Mouse (Mus musculus) urinary bladder, adult 2 months (tissue): Measurements from ENCODE around the gene Tenm4. TPM values are rescaled to one million over a fixed set of nuclear protein-coding genes. Genes with fewer than 3 reads are reported as not detected.

ENCODE experiments used
- DNase-seq: peaks from one replicate; pipeline ENCODE4 v3.0.0; 2022; ENCODE audit warnings: low spot score
- polyA plus RNA-seq: library from polyadenylated mRNA; depleted of rRNA; stranded (reverse); fragments of >200 nt; gene quantifications from 2 replicates; pipeline ENCODE4 v1.2.3, GENCODE M21; 2012

Gene Tenm4
- polyA plus RNA-seq, 1 experiment = 0.65 TPM

GRCm38 (mm10) chr7:96340826-96341225 is 169.8 kb downstream of the Tenm4 start:
- DNase-seq = no peak

- no peak for DNase-seq
These were observed 170.4 kb downstream of the Tenm4 start for GRCm38 (mm10) chr7:96341479-96341878.

GRCm38 (mm10) chr7:96342996-96343395 is 171.9 kb downstream of the Tenm4 start:
- DNase-seq = no peak

GRCm38 (mm10) chr7:96343667-96344066 is 172.6 kb downstream of the Tenm4 start:
- DNase-seq = no peak

- no peak for DNase-seq
These were observed 181.6 kb downstream of the Tenm4 start for GRCm38 (mm10) chr7:96352671-96353070.

- no peak for DNase-seq
These were observed 185.3 kb downstream of the Tenm4 start for GRCm38 (mm10) chr7:96356285-96356811.

- DNase-seq = no peak
These were observed 186.5 kb downstream of the Tenm4 start for GRCm38 (mm10) chr7:96357550-96357949.

GRCm38 (mm10) chr7:96363311-96363710 is 192.3 kb downstream of the Tenm4 start:
- DNase-seq = no peak

- no peak for DNase-seq
These were observed 198.9 kb downstream of the Tenm4 start for GRCm38 (mm10) chr7:96369947-96370346.

GRCm38 (mm10) chr7:96374004-96374663 is 203.1 kb downstream of the Tenm4 start:
- no peak for DNase-seq

- no peak for DNase-seq
These were observed 204.5 kb downstream of the Tenm4 start for GRCm38 (mm10) chr7:96375507-96375906.

GRCm38 (mm10) chr7:96383686-96384528 is 212.9 kb downstream of the Tenm4 start:
- DNase-seq = no peak

GRCm38 (mm10) chr7:96384726-96385500 is 213.9 kb downstream of the Tenm4 start:
- DNase-seq = no peak

- no peak for DNase-seq
These were observed 214.8 kb downstream of the Tenm4 start for GRCm38 (mm10) chr7:96385850-96386249.

- no peak for DNase-seq
These were observed 219.1 kb downstream of the Tenm4 start for GRCm38 (mm10) chr7:96390034-96390670.

- no peak for DNase-seq
These were observed 219.8 kb downstream of the Tenm4 start for GRCm38 (mm10) chr7:96390894-96391293.

- no peak for DNase-seq
These were observed 220.9 kb downstream of the Tenm4 start for GRCm38 (mm10) chr7:96391797-96392472.

GRCm38 (mm10) chr7:96392600-96392999 is 221.6 kb downstream of the Tenm4 start:
- DNase-seq = no peak

GRCm38 (mm10) chr7:96397940-96398339 is 226.9 kb downstream of the Tenm4 start:
- no peak for DNase-seq

GRCm38 (mm10) chr7:96400411-96400810 is 229.4 kb downstream of the Tenm4 start:
- DNase-seq = no peak

GRCm38 (mm10) chr7:96406630-96407214 is 235.7 kb downstream of the Tenm4 start:
- no peak for DNase-seq
